Mouse (Mus musculus): ENCODE measurements around the gene Pim1.

DNA sequence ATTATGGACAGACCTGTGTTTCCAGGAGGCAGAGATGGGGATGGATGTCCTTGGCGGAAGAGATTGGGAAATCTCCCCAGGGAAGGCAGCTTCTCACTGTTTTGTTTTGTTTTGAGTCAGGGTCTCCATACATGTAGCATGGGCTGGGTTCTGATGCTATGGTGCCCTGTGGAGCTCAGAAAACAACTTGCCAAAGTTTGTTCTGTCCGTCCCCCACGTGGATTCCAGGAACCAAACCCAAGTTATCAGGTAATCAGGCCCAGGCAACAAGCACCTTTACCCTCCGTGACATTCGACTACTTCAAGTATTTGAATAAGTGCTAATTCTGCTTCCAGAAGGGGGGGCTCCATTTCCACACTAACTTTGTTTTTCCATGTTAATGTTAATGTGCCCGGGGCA, 9.0 kb downstream of the Pim1 start:
- TF ChIP-seq EP300 (IDR thresholded peaks at IDR 0.05; ENCODE audit: insufficient read depth, low read depth, low read length) (no peak), CTCF (IDR thresholded peaks at IDR 0.05; ENCODE audit: low read depth, low read length) (no peak)
